ENCODE assay signal across 16 mouse cellular contexts in the genomic region with DNA sequence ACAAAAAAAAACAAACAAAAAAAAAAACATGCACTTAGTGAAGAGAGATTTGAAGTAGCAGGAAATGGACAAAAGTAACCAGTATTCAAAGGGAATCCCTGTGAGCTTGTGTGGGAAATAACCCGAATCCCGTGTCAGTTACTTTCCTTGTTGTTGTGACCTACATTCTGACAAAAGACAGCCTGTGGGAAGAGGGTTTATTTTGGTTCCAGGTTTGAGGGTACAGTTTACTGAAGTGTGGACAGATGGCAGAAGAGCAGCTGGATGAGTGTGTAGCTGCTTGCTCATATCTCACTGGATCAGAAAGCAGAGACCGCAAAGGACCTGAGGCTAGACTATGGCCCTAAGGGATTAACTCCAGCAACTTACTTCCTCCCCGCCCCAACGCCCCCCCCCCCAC.
"Had no signal": no experiment of that assay in that cellular context is flagged by ENCODE, and none has a peak within 500 bp of the region (broad histone marks: within the 10 kb centered on the region; RNA-seq: fewer than 3 reads in every experiment).

No protein-coding gene starts in this region.

- DNase-seq: gastrocnemius, postnatal 14 days; gastrocnemius, postnatal 36 days; heart, adult 11 months; heart, adult 2 months; heart, postnatal 14 days; heart, postnatal 36 days; kidney, adult 11 months; kidney, adult 2 months; kidney, adult 9 months; kidney, postnatal 25 days; kidney, postnatal 4 days; layer of hippocampus, postnatal 36 days; left cerebral cortex, postnatal 4 days had no signal

- ATAC-seq: hindbrain, postnatal 0 days; intestine, embryonic 16.5 days; liver, embryonic 12.5 days had no signal
